Mouse (Mus musculus): ENCODE results near the gene Gm45623. TPM values are rescaled to one million over a fixed set of nuclear protein-coding genes. Genes with fewer than 3 reads are reported as not detected.
A peak's percentile ranks its signal among the peaks of the same experiment; 100 is the strongest.

Gm45623 gene
- polyA plus RNA-seq, 1 experiment from 2014 or later = 1.9 TPM

GRCm38 (mm10) chr13:56774304-56774703 lies 20.7 kb upstream of the Gm45623 start:
- 42% methylated on average over 5 of the region's 5 CpGs for WGBS
- no peak for ATAC-seq (ENCODE audit: insufficient read depth, low FRiP score)

GRCm38 (mm10) chr13:56773262-56773870 lies 19.7 kb upstream of the Gm45623 start:
- Histone ChIP-seq H3K9ac (ENCODE audit: low read length) (no peak overlapping the region), H3K27me3 (ENCODE audit: control insufficient read depth, insufficient read depth, low read length) (no peaks in the 10 kb centered on the region), H3K4me2 (ENCODE audit: low read depth, low read length) (no peak overlapping the region), H3K9me3 (replicated peaks; ENCODE audit: control insufficient read depth, low read length) (no peaks in the 10 kb centered on the region), H3K27ac (ENCODE audit: low read length) (no peak overlapping the region), H3K4me1 (ENCODE audit: control insufficient read depth, insufficient read depth, low read length) (no peaks in the 10 kb centered on the region), H3K4me3 (replicated peaks; ENCODE audit: low read length) (no peak overlapping the region), H3K36me3 (ENCODE audit: control insufficient read depth, insufficient read depth, low read length) (no peaks in the 10 kb centered on the region)
- WGBS = 49% methylated on average over 14 of the region's 14 CpGs
- no peak for ATAC-seq (ENCODE audit: insufficient read depth, low FRiP score)

More at GRCm38 (mm10) chr13:56774304-56774703, 20.7 kb upstream of the Gm45623 start:
- H3K9ac ChIP-seq (ENCODE audit: low read length) = no peak overlapping the region
- H3K4me3 ChIP-seq (replicated peaks; ENCODE audit: low read length) = no peak overlapping the region
- H3K4me1 ChIP-seq (ENCODE audit: control insufficient read depth, insufficient read depth, low read length) = no peaks in the 10 kb centered on the region
- H3K4me2 ChIP-seq (ENCODE audit: low read depth, low read length) = no peak overlapping the region
- no peaks in the 10 kb centered on the region for H3K27me3 ChIP-seq (ENCODE audit: control insufficient read depth, insufficient read depth, low read length)
- no peaks in the 10 kb centered on the region for H3K9me3 ChIP-seq (replicated peaks; ENCODE audit: control insufficient read depth, low read length)
- no peak overlapping the region for H3K27ac ChIP-seq (ENCODE audit: low read length)
- no peaks in the 10 kb centered on the region for H3K36me3 ChIP-seq (ENCODE audit: control insufficient read depth, insufficient read depth, low read length)

GRCm38 (mm10) chr13:56772592-56772991 lies 19.0 kb upstream of the Gm45623 start:
- H3K4me2 ChIP-seq (ENCODE audit: low read depth, low read length) = no peak overlapping the region
- WGBS = 27% methylated on average over 3 of the region's 3 CpGs
- H3K9me3 ChIP-seq (replicated peaks; ENCODE audit: control insufficient read depth, low read length) = no peaks in the 10 kb centered on the region
- H3K9ac ChIP-seq (ENCODE audit: low read length) = no peak overlapping the region
- H3K27ac ChIP-seq (ENCODE audit: low read length) = no peak overlapping the region
- no peaks in the 10 kb centered on the region for H3K4me1 ChIP-seq (ENCODE audit: control insufficient read depth, insufficient read depth, low read length)
- no peak for ATAC-seq (ENCODE audit: insufficient read depth, low FRiP score)
- no peak overlapping the region for H3K4me3 ChIP-seq (replicated peaks; ENCODE audit: low read length)
- H3K36me3 ChIP-seq (ENCODE audit: control insufficient read depth, insufficient read depth, low read length) = no peaks in the 10 kb centered on the region
- H3K27me3 ChIP-seq (ENCODE audit: control insufficient read depth, insufficient read depth, low read length) = no peaks in the 10 kb centered on the region

- H3K27me3 ChIP-seq (ENCODE audit: control insufficient read depth, insufficient read depth, low read length) = no peaks in the 10 kb centered on the region
- H3K27ac ChIP-seq (ENCODE audit: low read length) = no peak overlapping the region
- H3K4me1 ChIP-seq (ENCODE audit: control insufficient read depth, insufficient read depth, low read length) = 0 out of 2 replicates have a peak, but pooled peaks cover under 1% of the 10 kb centered on the region
- no peak for ATAC-seq (ENCODE audit: insufficient read depth, low FRiP score)
- WGBS = 67% methylated on average over 5 of the region's 5 CpGs
- no peaks in the 10 kb centered on the region for H3K9me3 ChIP-seq (replicated peaks; ENCODE audit: control insufficient read depth, low read length)
- no peak overlapping the region for H3K4me2 ChIP-seq (ENCODE audit: low read depth, low read length)
- no peak overlapping the region for H3K4me3 ChIP-seq (replicated peaks; ENCODE audit: low read length)
- H3K36me3 ChIP-seq (ENCODE audit: control insufficient read depth, insufficient read depth, low read length) = no peaks in the 10 kb centered on the region
- no peak overlapping the region for H3K9ac ChIP-seq (ENCODE audit: low read length)
Observed at GRCm38 (mm10) chr13:56770786-56771185, 17.2 kb upstream of the Gm45623 start.

GRCm38 (mm10) chr13:56770136-56770578 lies 16.5 kb upstream of the Gm45623 start:
- Histone ChIP-seq H3K4me3 (replicated peaks; ENCODE audit: low read length) (no peak overlapping the region), H3K9ac (ENCODE audit: low read length) (no peak overlapping the region), H3K4me1 (ENCODE audit: control insufficient read depth, insufficient read depth, low read length) (0 out of 2 replicates have a peak, but pooled peaks cover 4% of the 10 kb centered on the region), H3K9me3 (replicated peaks; ENCODE audit: control insufficient read depth, low read length) (no peaks in the 10 kb centered on the region), H3K36me3 (ENCODE audit: control insufficient read depth, insufficient read depth, low read length) (no peaks in the 10 kb centered on the region), H3K4me2 (ENCODE audit: low read depth, low read length) (no peak overlapping the region), H3K27ac (ENCODE audit: low read length) (no peak overlapping the region), H3K27me3 (ENCODE audit: control insufficient read depth, insufficient read depth, low read length) (no peaks in the 10 kb centered on the region)
- no peak for ATAC-seq (ENCODE audit: insufficient read depth, low FRiP score)
- WGBS = 77% methylated on average over 1 of the region's 1 CpGs

- Histone ChIP-seq H3K4me3 (replicated peaks; ENCODE audit: low read length) (no peak overlapping the region), H3K36me3 (ENCODE audit: control insufficient read depth, insufficient read depth, low read length) (no peaks in the 10 kb centered on the region), H3K27ac (ENCODE audit: low read length) (no peak overlapping the region), H3K4me1 (ENCODE audit: control insufficient read depth, insufficient read depth, low read length) (0 out of 2 replicates have a peak, but pooled peaks cover 4% of the 10 kb centered on the region), H3K9me3 (replicated peaks; ENCODE audit: control insufficient read depth, low read length) (no peaks in the 10 kb centered on the region), H3K27me3 (ENCODE audit: control insufficient read depth, insufficient read depth, low read length) (no peaks in the 10 kb centered on the region), H3K9ac (ENCODE audit: low read length) (no peak overlapping the region), H3K4me2 (ENCODE audit: low read depth, low read length) (no peak overlapping the region)
- ATAC-seq (ENCODE audit: insufficient read depth, low FRiP score) = no peak
- WGBS = 44% methylated on average over 4 of the region's 4 CpGs
Observed at GRCm38 (mm10) chr13:56769431-56769830, 15.8 kb upstream of the Gm45623 start.

- no peaks in the 10 kb centered on the region for H3K36me3 ChIP-seq (ENCODE audit: control insufficient read depth, insufficient read depth, low read length)
- no peaks in the 10 kb centered on the region for H3K27me3 ChIP-seq (ENCODE audit: control insufficient read depth, insufficient read depth, low read length)
- no peaks in the 10 kb centered on the region for H3K9me3 ChIP-seq (replicated peaks; ENCODE audit: control insufficient read depth, low read length)
- H3K9ac ChIP-seq (ENCODE audit: low read length) = no peak overlapping the region
- ATAC-seq (ENCODE audit: insufficient read depth, low FRiP score) = no peak
- no peak overlapping the region for H3K4me2 ChIP-seq (ENCODE audit: low read depth, low read length)
- whole genome bisulfite sequencing = 29% methylated on average over 5 of the region's 5 CpGs
- H3K4me1 ChIP-seq (ENCODE audit: control insufficient read depth, insufficient read depth, low read length) = 0 out of 2 replicates have a peak, but pooled peaks cover 4% of the 10 kb centered on the region
- H3K27ac ChIP-seq (ENCODE audit: low read length) = no peak overlapping the region
- H3K4me3 ChIP-seq (replicated peaks; ENCODE audit: low read length) = no peak overlapping the region
Observed at GRCm38 (mm10) chr13:56766211-56766610, 12.6 kb upstream of the Gm45623 start.

GRCm38 (mm10) chr13:56765284-56766032 lies 11.8 kb upstream of the Gm45623 start:
- no peak overlapping the region for H3K27ac ChIP-seq (ENCODE audit: low read length)
- peak overlapping the region; percentile 37 for H3K4me2 ChIP-seq (ENCODE audit: low read depth, low read length)
- ATAC-seq (ENCODE audit: insufficient read depth, low FRiP score) = no peak
- H3K27me3 ChIP-seq (ENCODE audit: control insufficient read depth, insufficient read depth, low read length) = no peaks in the 10 kb centered on the region
- 31% methylated on average over 25 of the region's 25 CpGs for WGBS
- no peaks in the 10 kb centered on the region for H3K36me3 ChIP-seq (ENCODE audit: control insufficient read depth, insufficient read depth, low read length)
- 0 out of 2 replicates have a peak, but pooled peaks cover 4% of the 10 kb centered on the region for H3K4me1 ChIP-seq (ENCODE audit: control insufficient read depth, insufficient read depth, low read length)
- H3K9ac ChIP-seq (ENCODE audit: low read length) = peak overlapping the region; percentile 19; the same call in 1 of the 2 replicates
- H3K4me3 ChIP-seq (replicated peaks; ENCODE audit: low read length) = no peak overlapping the region
- H3K9me3 ChIP-seq (replicated peaks; ENCODE audit: control insufficient read depth, low read length) = no peaks in the 10 kb centered on the region

Data from stomach, embryonic 16.5 days (tissue).